Mouse (Mus musculus): ENCODE results near the gene Arpc2. TPM values are rescaled to one million over a fixed set of nuclear protein-coding genes. Genes with fewer than 3 reads are reported as not detected.

Gene Arpc2
- polyA plus RNA-seq, 1 experiment from 2014 or later = 448 TPM

- Histone ChIP-seq H3K36me3 (ENCODE audit: control insufficient read depth, insufficient read depth, low read length) (no peaks in the 10 kb centered on the region), H3K4me3 (ENCODE audit: low read length) (no peak overlapping the region), H3K27me3 (ENCODE audit: control insufficient read depth, insufficient read depth, low read depth, low read length) (no peaks in the 10 kb centered on the region), H3K27ac (ENCODE audit: low read length) (no peak overlapping the region), H3K9ac (ENCODE audit: low read length) (no peak overlapping the region), H3K4me1 (replicated peaks; ENCODE audit: control insufficient read depth, insufficient read depth, low read length) (peaks cover 8% of the 10 kb centered on the region; the same call in 1 of the 2 replicates), H3K9me3 (ENCODE audit: control insufficient read depth, low read length) (no peaks in the 10 kb centered on the region), H3K4me2 (ENCODE audit: low read depth, low read length) (no peak overlapping the region)
- ATAC-seq (ENCODE audit: low read depth) = peak; percentile 15; the same call in 1 of the 2 replicates
- WGBS = 75% methylated on average over 7 of the region's 7 CpGs
Measured at GRCm38 (mm10) chr1:74201048-74201844, 34.6 kb upstream of the Arpc2 start.

- Histone ChIP-seq H3K27me3 (ENCODE audit: control insufficient read depth, insufficient read depth, low read depth, low read length) (no peaks in the 10 kb centered on the region), H3K4me1 (replicated peaks; ENCODE audit: control insufficient read depth, insufficient read depth, low read length) (0 out of 2 replicates have a peak, but pooled peaks cover 8% of the 10 kb centered on the region), H3K9me3 (ENCODE audit: control insufficient read depth, low read length) (no peaks in the 10 kb centered on the region), H3K36me3 (ENCODE audit: control insufficient read depth, insufficient read depth, low read length) (no peaks in the 10 kb centered on the region), H3K9ac (ENCODE audit: low read length) (no peak overlapping the region), H3K4me3 (ENCODE audit: low read length) (no peak overlapping the region), H3K4me2 (ENCODE audit: low read depth, low read length) (no peak overlapping the region), H3K27ac (ENCODE audit: low read length) (no peak overlapping the region)
- no peak for ATAC-seq (ENCODE audit: low read depth)
- 56% methylated on average over 5 of the region's 5 CpGs for WGBS
Measured at GRCm38 (mm10) chr1:74203457-74203856, 32.4 kb upstream of the Arpc2 start.

- H3K36me3 ChIP-seq (ENCODE audit: control insufficient read depth, insufficient read depth, low read length) = no peaks in the 10 kb centered on the region
- no peaks in the 10 kb centered on the region for H3K27me3 ChIP-seq (ENCODE audit: control insufficient read depth, insufficient read depth, low read depth, low read length)
- H3K9me3 ChIP-seq (ENCODE audit: control insufficient read depth, low read length) = no peaks in the 10 kb centered on the region
- 0 out of 2 replicates have a peak, but pooled peaks cover 2% of the 10 kb centered on the region for H3K4me1 ChIP-seq (replicated peaks; ENCODE audit: control insufficient read depth, insufficient read depth, low read length)
- no peak overlapping the region for H3K27ac ChIP-seq (ENCODE audit: low read length)
- H3K9ac ChIP-seq (ENCODE audit: low read length) = no peak overlapping the region
- WGBS = 53% methylated on average over 7 of the region's 7 CpGs
- no peak overlapping the region for H3K4me3 ChIP-seq (ENCODE audit: low read length)
- ATAC-seq (ENCODE audit: low read depth) = no peak
- no peak overlapping the region for H3K4me2 ChIP-seq (ENCODE audit: low read depth, low read length)
Measured at GRCm38 (mm10) chr1:74205881-74206280, 30.0 kb upstream of the Arpc2 start.

- no peak overlapping the region for H3K9ac ChIP-seq (ENCODE audit: low read length)
- no peaks in the 10 kb centered on the region for H3K9me3 ChIP-seq (ENCODE audit: control insufficient read depth, low read length)
- H3K4me3 ChIP-seq (ENCODE audit: low read length) = no peak overlapping the region
- ATAC-seq (ENCODE audit: low read depth) = no peak
- 66% methylated on average over 8 of the region's 8 CpGs for WGBS
- no peak overlapping the region for H3K4me2 ChIP-seq (ENCODE audit: low read depth, low read length)
- H3K27me3 ChIP-seq (ENCODE audit: control insufficient read depth, insufficient read depth, low read depth, low read length) = no peaks in the 10 kb centered on the region
- no peaks in the 10 kb centered on the region for H3K4me1 ChIP-seq (replicated peaks; ENCODE audit: control insufficient read depth, insufficient read depth, low read length)
- H3K27ac ChIP-seq (ENCODE audit: low read length) = no peak overlapping the region
- H3K36me3 ChIP-seq (ENCODE audit: control insufficient read depth, insufficient read depth, low read length) = no peaks in the 10 kb centered on the region
Measured at GRCm38 (mm10) chr1:74206642-74207041, 29.2 kb upstream of the Arpc2 start.

- Histone ChIP-seq H3K4me3 (ENCODE audit: low read length) (no peak overlapping the region), H3K36me3 (ENCODE audit: control insufficient read depth, insufficient read depth, low read length) (no peaks in the 10 kb centered on the region), H3K27me3 (ENCODE audit: control insufficient read depth, insufficient read depth, low read depth, low read length) (no peaks in the 10 kb centered on the region), H3K27ac (ENCODE audit: low read length) (no peak overlapping the region), H3K9ac (ENCODE audit: low read length) (no peak overlapping the region), H3K4me2 (ENCODE audit: low read depth, low read length) (no peak overlapping the region), H3K4me1 (replicated peaks; ENCODE audit: control insufficient read depth, insufficient read depth, low read length) (no peaks in the 10 kb centered on the region), H3K9me3 (ENCODE audit: control insufficient read depth, low read length) (no peaks in the 10 kb centered on the region)
- WGBS = 48% methylated on average over 8 of the region's 9 CpGs
- no peak for ATAC-seq (ENCODE audit: low read depth)
Measured at GRCm38 (mm10) chr1:74207906-74208305, 28.0 kb upstream of the Arpc2 start.

GRCm38 (mm10) chr1:74208941-74209340, 26.9 kb upstream of the Arpc2 start:
- Histone ChIP-seq H3K9ac (ENCODE audit: low read length) (no peak overlapping the region), H3K4me2 (ENCODE audit: low read depth, low read length) (no peak overlapping the region), H3K27ac (ENCODE audit: low read length) (no peak overlapping the region), H3K27me3 (ENCODE audit: control insufficient read depth, insufficient read depth, low read depth, low read length) (no peaks in the 10 kb centered on the region), H3K9me3 (ENCODE audit: control insufficient read depth, low read length) (no peaks in the 10 kb centered on the region), H3K4me3 (ENCODE audit: low read length) (no peak overlapping the region), H3K4me1 (replicated peaks; ENCODE audit: control insufficient read depth, insufficient read depth, low read length) (no peaks in the 10 kb centered on the region), H3K36me3 (ENCODE audit: control insufficient read depth, insufficient read depth, low read length) (no peaks in the 10 kb centered on the region)
- WGBS = 72% methylated on average over 8 of the region's 8 CpGs
- ATAC-seq (ENCODE audit: low read depth) = no peak

- no peak overlapping the region for H3K4me3 ChIP-seq (ENCODE audit: low read length)
- 85% methylated on average over 7 of the region's 7 CpGs for WGBS
- H3K9me3 ChIP-seq (ENCODE audit: control insufficient read depth, low read length) = no peaks in the 10 kb centered on the region
- no peaks in the 10 kb centered on the region for H3K4me1 ChIP-seq (replicated peaks; ENCODE audit: control insufficient read depth, insufficient read depth, low read length)
- no peaks in the 10 kb centered on the region for H3K36me3 ChIP-seq (ENCODE audit: control insufficient read depth, insufficient read depth, low read length)
- no peaks in the 10 kb centered on the region for H3K27me3 ChIP-seq (ENCODE audit: control insufficient read depth, insufficient read depth, low read depth, low read length)
- H3K27ac ChIP-seq (ENCODE audit: low read length) = no peak overlapping the region
- ATAC-seq (ENCODE audit: low read depth) = no peak
- no peak overlapping the region for H3K9ac ChIP-seq (ENCODE audit: low read length)
- no peak overlapping the region for H3K4me2 ChIP-seq (ENCODE audit: low read depth, low read length)
Measured at GRCm38 (mm10) chr1:74219922-74220321, 16.0 kb upstream of the Arpc2 start.

- Histone ChIP-seq H3K36me3 (ENCODE audit: control insufficient read depth, insufficient read depth, low read length) (no peaks in the 10 kb centered on the region), H3K4me1 (replicated peaks; ENCODE audit: control insufficient read depth, insufficient read depth, low read length) (no peaks in the 10 kb centered on the region), H3K4me3 (ENCODE audit: low read length) (no peak overlapping the region), H3K27me3 (ENCODE audit: control insufficient read depth, insufficient read depth, low read depth, low read length) (no peaks in the 10 kb centered on the region), H3K9ac (ENCODE audit: low read length) (no peak overlapping the region), H3K27ac (ENCODE audit: low read length) (no peak overlapping the region), H3K4me2 (ENCODE audit: low read depth, low read length) (no peak overlapping the region), H3K9me3 (ENCODE audit: control insufficient read depth, low read length) (no peaks in the 10 kb centered on the region)
- WGBS = 54% methylated on average over 7 of the region's 7 CpGs
- ATAC-seq (ENCODE audit: low read depth) = no peak
Measured at GRCm38 (mm10) chr1:74227317-74227716, 8.6 kb upstream of the Arpc2 start.

- Histone ChIP-seq H3K36me3 (ENCODE audit: control insufficient read depth, insufficient read depth, low read length) (no peaks in the 10 kb centered on the region), H3K27ac (ENCODE audit: low read length) (no peak overlapping the region), H3K4me2 (ENCODE audit: low read depth, low read length) (no peak overlapping the region), H3K27me3 (ENCODE audit: control insufficient read depth, insufficient read depth, low read depth, low read length) (no peaks in the 10 kb centered on the region), H3K9ac (ENCODE audit: low read length) (no peak overlapping the region), H3K4me1 (replicated peaks; ENCODE audit: control insufficient read depth, insufficient read depth, low read length) (no peaks in the 10 kb centered on the region), H3K4me3 (ENCODE audit: low read length) (no peak overlapping the region), H3K9me3 (ENCODE audit: control insufficient read depth, low read length) (no peaks in the 10 kb centered on the region)
- 28% methylated on average over 2 of the region's 2 CpGs for WGBS
- ATAC-seq (ENCODE audit: low read depth) = no peak
Measured at GRCm38 (mm10) chr1:74229942-74230341, 5.9 kb upstream of the Arpc2 start.

Measured in lung, embryonic 16.5 days (tissue).